Mouse (Mus musculus) kidney, adult 2 months (tissue): ENCODE data around the gene Pde2a. TPM values are rescaled to one million over a fixed set of nuclear protein-coding genes. Genes with fewer than 3 reads are reported as not detected.

Experiments
- DNase-seq: peaks from one replicate; pipeline ENCODE4 v3.0.0; 2021
- H3K27ac ChIP-seq: fragments of 200-500 bp; 2 replicates; pipeline ENCODE4 v1.5.1; 2012; ENCODE audit warnings: low read depth, low read length, control low read depth, inconsistent platforms; ENCODE audit not compliant: insufficient read depth
- H3K27me3 ChIP-seq: fragments of 200-500 bp; replicated peaks from 2 replicates; pipeline ENCODE4 v1.6.1; 2012; ENCODE audit warnings: mild to moderate bottlenecking, moderate library complexity, low read length, inconsistent platforms; ENCODE audit not compliant: control insufficient read depth, insufficient read depth
- H3K36me3 ChIP-seq: fragments of 200-500 bp; 2 replicates; pipeline ENCODE4 v1.6.1; 2012; ENCODE audit warnings: mild to moderate bottlenecking, moderate library complexity, low read length, inconsistent platforms; ENCODE audit not compliant: control insufficient read depth, insufficient read depth
- H3K4me1 ChIP-seq: fragments of 200-500 bp; 2 replicates; pipeline ENCODE4 v1.6.1; 2011; ENCODE audit warnings: low read length; ENCODE audit not compliant: control insufficient read depth, insufficient read depth
- H3K4me3 ChIP-seq: fragments of 200-500 bp; 2 replicates; pipeline ENCODE4 v1.5.1; 2011; ENCODE audit warnings: mild to moderate bottlenecking, low read depth, low read length, control low read depth; ENCODE audit not compliant: insufficient read depth
- CTCF ChIP-seq: fragments of 200-500 bp; conservative IDR thresholded peaks from 2 replicates; pipeline ENCODE4 v1.5.1; 2011; ENCODE audit warnings: low read depth, mild to moderate bottlenecking, control low read depth, low read length, moderate library complexity, mixed read lengths; ENCODE audit not compliant: insufficient read depth, insufficient read length
- POLR2A ChIP-seq: fragments of 200-500 bp; IDR thresholded peaks from one replicate; pipeline ENCODE4 v1.6.1; 2011; ENCODE audit warnings: low read depth, low read length, control low read depth
- WGBS: fragments of 180-500 bp; shearing (Covaris S2); methylation state at CpG from one replicate; pipeline ENCODE4 v1.1.7; 2018; 5-methylcytosine and 5-hydroxymethylcytosine counted together
- polyA plus RNA-seq: library from polyadenylated mRNA; depleted of rRNA; stranded (reverse); fragments of >200 nt; gene quantifications from 2 replicates; pipeline ENCODE4 v1.2.3, GENCODE M21; 2012; rRNA removed

Gene Pde2a
- 26.9 and 28.6 TPM in 2 replicates for polyA plus RNA-seq

- Histone ChIP-seq H3K4me3 (no peak within 1 kb of the TSS), H3K36me3 (no peaks in the 10 kb centered on the region), H3K27ac (no peak within 1 kb of the TSS), H3K27me3 (no peaks in the 10 kb centered on the region), H3K4me1 (no peaks in the 10 kb centered on the region)
- 14% methylated on average over 6 of the region's 6 CpGs for WGBS
- DNase-seq, result no peak
- no peak for TF ChIP-seq POLR2A
- no peak for TF ChIP-seq CTCF
These were observed at the start of gene Pde2a for GRCm38 (mm10) chr7:101421529-101421928. Pde2a (plus strand) TSS chr7:101421691.

- DNase-seq, result no peak
- Histone ChIP-seq H3K4me1 (no peaks in the 10 kb centered on the region), H3K36me3 (no peaks in the 10 kb centered on the region), H3K27me3 (no peaks in the 10 kb centered on the region), H3K27ac (no peak overlapping the region), H3K4me3 (no peak overlapping the region)
- TF ChIP-seq CTCF (no peak), POLR2A (no peak)
- WGBS, result 89% methylated on average over 26 of the region's 26 CpGs
These were observed 48.4 kb upstream of the Pde2a start for GRCm38 (mm10) chr7:101373082-101373481.

- Histone ChIP-seq H3K4me3 (no peak overlapping the region), H3K27me3 (no peaks in the 10 kb centered on the region), H3K36me3 (no peaks in the 10 kb centered on the region), H3K4me1 (peaks cover 4% of the 10 kb centered on the region), H3K27ac (no peak overlapping the region)
- peak; percentile 68 for DNase-seq
- TF ChIP-seq POLR2A (no peak), CTCF (no peak)
These were observed 47.3 kb upstream of the Pde2a start for GRCm38 (mm10) chr7:101374155-101374554.

GRCm38 (mm10) chr7:101376701-101377340, 44.7 kb upstream of the Pde2a start:
- DNase-seq, result no peak
- peaks cover 12% of the 10 kb centered on the region for H3K4me1 ChIP-seq
- no peaks in the 10 kb centered on the region for H3K36me3 ChIP-seq
- TF ChIP-seq POLR2A (no peak), CTCF (no peak)
- no peaks in the 10 kb centered on the region for H3K27me3 ChIP-seq
- H3K27ac ChIP-seq, result no peak overlapping the region
- H3K4me3 ChIP-seq, result no peak overlapping the region
- WGBS, result 82% methylated on average over 10 of the region's 10 CpGs

- peak; percentile 88 for DNase-seq
- Histone ChIP-seq H3K27me3 (no peaks in the 10 kb centered on the region), H3K36me3 (no peaks in the 10 kb centered on the region), H3K4me3 (peak overlapping the region; percentile 49), H3K27ac (peak overlapping the region; percentile 79), H3K4me1 (peaks cover 12% of the 10 kb centered on the region)
- TF ChIP-seq CTCF (0 out of 2 replicates have a peak, but pooled peaks have one; percentile 4), POLR2A (no peak)
- 13% methylated on average over 7 of the region's 7 CpGs for WGBS
These were observed 43.7 kb upstream of the Pde2a start for GRCm38 (mm10) chr7:101377741-101378262.

- WGBS, result 41% methylated on average over 3 of the region's 3 CpGs
- Histone ChIP-seq H3K4me1 (peaks cover 12% of the 10 kb centered on the region), H3K27me3 (no peaks in the 10 kb centered on the region), H3K36me3 (no peaks in the 10 kb centered on the region), H3K4me3 (peak overlapping the region; percentile 49), H3K27ac (peak overlapping the region; percentile 79)
- no peak for DNase-seq
- TF ChIP-seq POLR2A, result no peak
- TF ChIP-seq CTCF, result no peak
These were observed 43.2 kb upstream of the Pde2a start for GRCm38 (mm10) chr7:101378285-101378684.

GRCm38 (mm10) chr7:101378796-101379465, 42.6 kb upstream of the Pde2a start:
- WGBS, result 25% methylated on average over 5 of the region's 5 CpGs
- H3K4me3 ChIP-seq, result peak overlapping the region; percentile 49
- DNase-seq, result peak; percentile 68

More at GRCm38 (mm10) chr7:101378796-101379465, 42.6 kb upstream of the Pde2a start:
- no peaks in the 10 kb centered on the region for H3K27me3 ChIP-seq
- peaks cover 12% of the 10 kb centered on the region for H3K4me1 ChIP-seq
- peak overlapping the region; percentile 79 for H3K27ac ChIP-seq
- no peaks in the 10 kb centered on the region for H3K36me3 ChIP-seq
- no peak for TF ChIP-seq CTCF
- no peak for TF ChIP-seq POLR2A
